Mouse (Mus musculus) hindbrain, embryonic 11.5 days (tissue): ENCODE measurements around the gene Spatc1l. TPM values are rescaled to one million over a fixed set of nuclear protein-coding genes. Genes with fewer than 3 reads are reported as not detected.

Experiments
- ATAC-seq: fragments of 200-750 bp; cut with Nextera tagmentation; 2 replicates; pipeline ENCODE4 v1.8.0; 2017; ENCODE audit warnings: mild to moderate bottlenecking, moderate TSS enrichment, moderate library complexity; ENCODE audit not compliant: low FRiP score
- DNase-seq: peaks from one replicate; pipeline ENCODE4 v3.0.0-alpha.2; 2015; ENCODE audit warnings: low spot score
- H3K27ac ChIP-seq: fragments of 300-500 bp; sonication (generic); 2 replicates; pipeline ENCODE4 v1.5.1; 2014; ENCODE audit warnings: mild to moderate bottlenecking, low read depth, low read length
- H3K27me3 ChIP-seq: fragments of 300-500 bp; sonication (generic); 2 replicates; pipeline ENCODE4 v1.6.1; 2014; ENCODE audit warnings: mild to moderate bottlenecking, low read length, moderate library complexity, mixed read lengths; ENCODE audit not compliant: control insufficient read depth, insufficient read depth
- H3K36me3 ChIP-seq: fragments of 300-500 bp; sonication (generic); 2 replicates; pipeline ENCODE4 v1.6.1; 2014; ENCODE audit warnings: mild to moderate bottlenecking, low read length, moderate library complexity, mixed read lengths; ENCODE audit not compliant: control insufficient read depth, insufficient read depth
- H3K4me1 ChIP-seq: fragments of 300-500 bp; sonication (generic); replicated peaks from 2 replicates; pipeline ENCODE4 v1.6.1; 2014; ENCODE audit warnings: low read length, mixed read lengths; ENCODE audit not compliant: control insufficient read depth, insufficient read depth
- H3K4me2 ChIP-seq: fragments of 300-500 bp; sonication (generic); replicated peaks from 2 replicates; pipeline ENCODE4 v1.6.1; 2014; ENCODE audit warnings: mild to moderate bottlenecking, low read depth, low read length
- H3K4me3 ChIP-seq: fragments of 300-500 bp; sonication (generic); 2 replicates; pipeline ENCODE4 v1.5.1; 2014; ENCODE audit warnings: low read depth, low read length
- H3K9ac ChIP-seq: fragments of 300-500 bp; sonication (generic); 2 replicates; pipeline ENCODE4 v1.6.1; 2014; ENCODE audit warnings: low read depth, low read length
- H3K9me3 ChIP-seq: fragments of 300-500 bp; sonication (generic); 2 replicates; pipeline ENCODE4 v1.6.1; 2016; ENCODE audit warnings: low read length; ENCODE audit not compliant: control insufficient read depth
- WGBS: fragments of 180-500 bp; shearing (Covaris S2); extraction: QIAGEN DNeasy Blood & Tissue Kit; methylation state at CpG from one replicate; pipeline ENCODE4 v1.1.7; 2014; 5-methylcytosine and 5-hydroxymethylcytosine counted together
- polyA plus RNA-seq: library from polyadenylated mRNA; unstranded; fragments of >200 nt; fragmentation: Nextera tagmentation; extraction: Ambion mirVana; gene quantifications from 2 replicates; pipeline ENCODE4 v1.2.1, GENCODE M21; 2014

Spatc1l gene
- polyA plus RNA-seq, 1 experiment from 2014 or later, result not detected

DNA sequence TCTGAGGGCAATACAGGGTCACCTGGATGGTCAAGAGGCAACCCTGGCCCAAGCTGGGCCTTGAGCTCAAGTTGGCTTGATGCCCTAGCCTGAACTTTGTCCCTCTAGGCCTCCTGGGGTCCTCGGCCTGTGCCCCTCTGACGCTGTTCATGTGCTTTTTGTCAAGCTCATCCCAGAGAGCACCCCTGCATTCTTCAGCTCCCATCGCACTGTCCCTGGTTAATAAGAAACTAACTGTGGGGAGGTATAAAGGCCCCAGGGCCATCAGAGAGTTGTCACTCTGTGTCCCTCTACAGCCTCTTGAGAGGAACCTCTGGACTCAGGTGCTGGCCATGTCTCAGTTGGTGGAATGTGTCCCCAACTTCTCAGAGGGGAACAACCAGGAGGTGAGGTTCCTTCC, 13.3 kb downstream of the Spatc1l start, which contains the start of gene Ftcd:
TSS of gene Ftcd (plus strand) at position 275 of the 400 bp plus-strand sequence.
- DNase-seq, result no peak
- Histone ChIP-seq H3K4me1 (no peaks in the 10 kb centered on the region), H3K27ac (no peak within 1 kb of the TSS), H3K36me3 (no peaks in the 10 kb centered on the region), H3K4me2 (no peak within 1 kb of the TSS), H3K9me3 (no peaks in the 10 kb centered on the region), H3K27me3 (no peaks in the 10 kb centered on the region), H3K9ac (no peak within 1 kb of the TSS), H3K4me3 (no peak within 1 kb of the TSS)
- no peak for ATAC-seq
- WGBS, result 67% methylated on average over 3 of the region's 3 CpGs

DNA sequence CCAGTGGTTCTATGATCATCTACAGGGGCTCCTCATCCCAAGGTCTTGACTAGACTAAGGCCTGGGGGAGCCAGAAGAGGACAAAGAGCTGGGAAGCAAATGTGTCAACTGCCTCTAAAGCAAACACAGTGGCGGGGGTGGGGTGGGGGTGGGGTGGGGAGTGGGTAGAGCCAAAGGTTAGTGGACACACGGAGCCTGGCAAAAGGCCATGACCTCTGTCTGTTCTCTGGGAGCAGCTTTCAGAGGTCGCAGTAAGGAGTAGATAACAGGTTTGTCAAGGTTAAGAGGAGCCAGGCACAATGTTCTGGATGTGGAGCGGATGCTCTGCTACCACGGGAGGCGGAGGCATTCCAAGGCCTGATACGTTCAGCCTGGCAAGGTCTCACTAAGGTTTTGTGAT, 14.8 kb downstream of the Spatc1l start:
- Histone ChIP-seq H3K27me3 (no peaks in the 10 kb centered on the region), H3K4me1 (no peaks in the 10 kb centered on the region), H3K27ac (no peak overlapping the region), H3K9ac (no peak overlapping the region), H3K36me3 (no peaks in the 10 kb centered on the region), H3K4me2 (no peak overlapping the region), H3K4me3 (no peak overlapping the region), H3K9me3 (no peaks in the 10 kb centered on the region)
- DNase-seq (no peak), ATAC-seq (no peak)
- WGBS, result 74% methylated on average over 7 of the region's 7 CpGs

DNA sequence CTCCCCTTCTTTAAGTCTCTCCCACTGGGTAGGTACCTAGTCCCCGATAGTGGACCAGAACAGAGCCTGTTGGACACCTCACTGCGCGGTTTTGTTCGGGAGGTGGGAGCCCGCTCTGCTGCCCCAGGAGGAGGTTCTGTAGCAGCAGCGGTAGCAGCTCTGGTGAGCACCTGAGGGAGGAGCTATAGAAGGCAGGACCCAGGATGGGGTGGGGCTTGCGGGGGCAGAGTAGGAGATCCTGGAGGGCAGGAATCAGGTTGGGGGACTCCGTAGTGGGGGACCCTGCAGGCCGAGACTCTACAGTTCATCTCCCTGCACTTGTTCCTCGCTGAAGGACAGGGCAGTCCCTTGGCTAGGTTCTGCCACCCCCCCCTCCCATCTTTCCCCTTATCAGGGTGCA, 22.1 kb downstream of the Spatc1l start:
- no peak overlapping the region for H3K27ac ChIP-seq
- no peak overlapping the region for H3K9ac ChIP-seq
- no peaks in the 10 kb centered on the region for H3K27me3 ChIP-seq
- H3K4me2 ChIP-seq, result no peak overlapping the region
- DNase-seq (no peak), ATAC-seq (no peak)
- no peaks in the 10 kb centered on the region for H3K36me3 ChIP-seq
- no peaks in the 10 kb centered on the region for H3K9me3 ChIP-seq
- 20% methylated on average over 10 of the region's 10 CpGs for WGBS
- H3K4me3 ChIP-seq, result no peak overlapping the region
- H3K4me1 ChIP-seq, result no peaks in the 10 kb centered on the region

DNA sequence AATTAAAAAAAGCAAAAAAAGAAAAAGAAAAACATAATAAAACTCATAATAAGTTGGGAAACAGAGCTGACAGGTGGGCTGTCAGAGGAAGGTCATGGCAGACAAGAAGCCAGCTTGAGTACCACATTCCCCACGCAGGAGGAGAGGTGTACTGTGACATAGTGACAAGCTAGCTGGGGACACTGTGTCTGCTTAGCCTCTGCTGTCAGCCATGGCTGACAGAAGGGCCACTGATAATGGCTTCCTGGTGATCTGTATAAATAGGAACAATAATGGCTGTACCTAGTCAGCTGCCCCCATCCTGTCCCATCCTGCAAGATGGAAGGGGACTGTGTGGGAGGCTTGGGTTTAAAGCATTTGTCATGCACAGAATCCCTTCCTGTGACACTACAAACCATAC, 24.1 kb downstream of the Spatc1l start:
- H3K9ac ChIP-seq, result no peak overlapping the region
- H3K4me3 ChIP-seq, result no peak overlapping the region
- ATAC-seq (no peak), DNase-seq (no peak)
- no peaks in the 10 kb centered on the region for H3K4me1 ChIP-seq
- no peaks in the 10 kb centered on the region for H3K27me3 ChIP-seq
- no peak overlapping the region for H3K27ac ChIP-seq
- 55% methylated on average over 1 of the region's 1 CpGs for WGBS
- H3K4me2 ChIP-seq, result no peak overlapping the region
- H3K36me3 ChIP-seq, result no peaks in the 10 kb centered on the region
- no peaks in the 10 kb centered on the region for H3K9me3 ChIP-seq

DNA sequence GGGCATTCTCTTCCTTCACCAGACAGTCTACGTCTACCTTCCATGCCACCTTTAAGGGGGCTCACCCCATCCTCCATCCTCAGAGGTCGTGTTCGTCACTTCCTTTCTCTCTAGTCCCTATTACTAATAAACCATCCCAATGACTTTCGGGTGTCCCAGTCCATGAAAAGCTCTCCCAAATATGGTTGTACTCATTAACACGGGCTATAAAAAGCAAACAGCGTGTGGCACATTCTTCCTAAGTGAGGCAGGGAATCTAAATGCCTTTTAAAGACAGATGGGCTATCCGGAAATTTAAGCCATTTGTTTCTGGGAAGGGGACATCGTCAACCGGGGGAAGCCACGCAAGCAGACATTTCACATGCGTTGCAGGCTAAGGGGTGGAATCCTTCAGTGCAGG, 28.1 kb downstream of the Spatc1l start:
- no peaks in the 10 kb centered on the region for H3K36me3 ChIP-seq
- WGBS, result 87% methylated on average over 11 of the region's 11 CpGs
- no peak for ATAC-seq

DNA sequence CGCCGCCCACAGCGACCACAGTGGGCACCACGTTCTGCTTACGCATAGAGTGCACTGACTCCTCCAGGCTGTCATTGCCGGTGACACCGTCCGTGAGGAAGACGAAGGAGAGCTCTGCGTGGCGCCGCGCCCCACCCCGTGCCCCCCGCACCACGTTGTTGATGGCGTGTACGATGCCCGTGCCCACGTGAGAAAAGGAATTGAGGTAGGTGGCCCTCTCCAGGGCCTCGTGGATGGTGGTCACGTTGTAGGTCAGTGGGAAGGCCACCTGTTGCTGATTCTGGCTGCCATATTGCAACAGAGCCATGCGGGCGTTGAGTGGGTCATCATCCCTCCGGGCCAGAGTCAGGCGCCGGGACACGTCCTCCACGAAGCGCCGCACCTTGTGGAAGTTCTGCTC, 34.3 kb downstream of the Spatc1l start:
- no peaks in the 10 kb centered on the region for H3K9me3 ChIP-seq
- H3K4me2 ChIP-seq, result no peak overlapping the region
- H3K9ac ChIP-seq, result no peak overlapping the region
- H3K27me3 ChIP-seq, result no peaks in the 10 kb centered on the region
- H3K27ac ChIP-seq, result no peak overlapping the region
- H3K36me3 ChIP-seq, result no peaks in the 10 kb centered on the region
- WGBS, result 92% methylated on average over 31 of the region's 31 CpGs
- H3K4me3 ChIP-seq, result no peak overlapping the region
- ATAC-seq (no peak), DNase-seq (no peak)
- H3K4me1 ChIP-seq, result no peaks in the 10 kb centered on the region

More for the DNA sequence above, 28.1 kb downstream of the Spatc1l start:
- no peak overlapping the region for H3K27ac ChIP-seq
- DNase-seq, result no peak
- no peaks in the 10 kb centered on the region for H3K27me3 ChIP-seq
- no peak overlapping the region for H3K4me2 ChIP-seq
- H3K9ac ChIP-seq, result no peak overlapping the region
- no peak overlapping the region for H3K4me3 ChIP-seq
- H3K9me3 ChIP-seq, result no peaks in the 10 kb centered on the region
- no peaks in the 10 kb centered on the region for H3K4me1 ChIP-seq

DNA sequence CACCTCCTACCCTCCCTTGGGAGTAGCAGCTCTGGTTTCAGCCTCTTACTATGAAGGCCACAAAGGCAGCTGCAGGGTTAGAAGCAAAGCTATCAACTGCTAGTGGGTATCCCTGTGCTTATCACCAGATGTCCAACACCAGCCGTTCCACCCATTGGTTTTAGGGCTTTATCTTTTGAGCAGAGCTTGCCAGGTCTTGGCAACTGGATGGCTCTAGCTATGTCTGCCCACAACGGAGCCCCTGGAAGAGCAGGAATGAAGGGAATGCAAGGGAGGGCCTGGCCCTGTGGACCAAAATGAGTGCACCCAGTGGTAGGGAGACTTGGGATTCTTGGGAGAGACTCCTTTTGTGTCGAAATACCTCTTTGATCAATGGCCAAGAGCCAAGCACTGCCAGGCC, 40.6 kb downstream of the Spatc1l start:
- ATAC-seq, result no peak
- Histone ChIP-seq H3K4me1 (no peaks in the 10 kb centered on the region), H3K9ac (no peak overlapping the region), H3K36me3 (no peaks in the 10 kb centered on the region), H3K9me3 (no peaks in the 10 kb centered on the region), H3K27me3 (no peaks in the 10 kb centered on the region), H3K4me3 (no peak overlapping the region), H3K27ac (no peak overlapping the region), H3K4me2 (no peak overlapping the region)
- WGBS, result 80% methylated on average over 3 of the region's 3 CpGs
- DNase-seq, result no peak

DNA sequence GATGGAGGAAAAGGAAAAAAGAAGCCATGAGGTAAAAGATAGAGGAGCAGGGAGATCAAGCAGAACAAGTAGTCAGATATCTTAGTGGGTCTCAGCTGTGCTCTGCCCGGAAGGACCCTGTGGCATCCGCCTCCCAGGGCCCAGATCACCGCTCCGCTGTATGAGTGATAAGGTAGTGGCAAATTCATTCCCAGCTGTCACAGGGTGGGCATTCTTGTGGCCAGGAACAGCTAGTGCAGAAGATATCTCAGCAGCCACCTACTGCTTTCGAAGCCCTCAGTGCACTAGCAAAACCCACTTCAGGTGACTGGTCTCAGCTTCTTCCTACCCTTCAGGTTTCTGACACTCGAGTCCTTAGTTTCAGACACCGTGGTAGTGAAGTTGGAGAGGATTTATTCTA, 50.4 kb downstream of the Spatc1l start:
- Histone ChIP-seq H3K36me3 (no peaks in the 10 kb centered on the region), H3K27ac (no peak overlapping the region), H3K9ac (no peak overlapping the region), H3K27me3 (no peaks in the 10 kb centered on the region), H3K9me3 (no peaks in the 10 kb centered on the region), H3K4me2 (no peak overlapping the region), H3K4me3 (no peak overlapping the region), H3K4me1 (no peaks in the 10 kb centered on the region)
- ATAC-seq (no peak), DNase-seq (no peak)
- 95% methylated on average over 7 of the region's 7 CpGs for WGBS
